Mouse (Mus musculus) embryonic facial prominence, embryonic 15.5 days (tissue): ENCODE data around the gene Rlbp1. TPM values are rescaled to one million over a fixed set of nuclear protein-coding genes. Genes with fewer than 3 reads are reported as not detected.

Experiments
- ATAC-seq: fragments of 200-750 bp; cut with Nextera tagmentation; 2 replicates; pipeline ENCODE4 v1.8.0; 2017; ENCODE audit warnings: low read depth, moderate TSS enrichment; ENCODE audit not compliant: insufficient number of reproducible peaks, low FRiP score, low TSS enrichment
- H3K27ac ChIP-seq: fragments of 300-500 bp; sonication (generic); replicated peaks from 2 replicates; pipeline ENCODE4 v1.5.1; 2015; ENCODE audit warnings: mild to moderate bottlenecking, inconsistent platforms
- H3K27me3 ChIP-seq: fragments of 300-500 bp; sonication (generic); 2 replicates; pipeline ENCODE4 v1.6.1; 2015; ENCODE audit warnings: inconsistent platforms
- H3K36me3 ChIP-seq: fragments of 300-500 bp; sonication (generic); 2 replicates; pipeline ENCODE4 v1.6.1; 2015; ENCODE audit warnings: mild to moderate bottlenecking, inconsistent platforms
- H3K4me1 ChIP-seq: fragments of 300-500 bp; sonication (generic); 2 replicates; pipeline ENCODE4 v1.6.1; 2015; ENCODE audit warnings: inconsistent platforms
- H3K4me2 ChIP-seq: fragments of 300-500 bp; sonication (generic); replicated peaks from 2 replicates; pipeline ENCODE4 v1.6.1; 2015; ENCODE audit warnings: mild to moderate bottlenecking, inconsistent platforms
- H3K4me3 ChIP-seq: fragments of 300-500 bp; sonication (generic); replicated peaks from 2 replicates; pipeline ENCODE4 v1.5.1; 2015; ENCODE audit warnings: mild to moderate bottlenecking, inconsistent platforms
- H3K9ac ChIP-seq: fragments of 300-500 bp; sonication (generic); 2 replicates; pipeline ENCODE4 v1.6.1; 2015; ENCODE audit warnings: inconsistent platforms
- H3K9me3 ChIP-seq: fragments of 300-500 bp; sonication (generic); replicated peaks from 2 replicates; pipeline ENCODE4 v1.6.1; 2016; ENCODE audit warnings: inconsistent platforms
- WGBS: fragments of 180-500 bp; shearing (Covaris S2); methylation state at CpG from one replicate; pipeline ENCODE4 v1.1.7; 2015; 5-methylcytosine and 5-hydroxymethylcytosine counted together
- polyA plus RNA-seq: library from polyadenylated mRNA; unstranded; fragments of >200 nt; fragmentation: Nextera tagmentation; extraction: Ambion mirVana; gene quantifications from 2 replicates; pipeline ENCODE4 v1.2.1, GENCODE M21; 2015

Gene Rlbp1
- polyA plus RNA-seq, 1 experiment from 2014 or later: 1.7 TPM

DNA sequence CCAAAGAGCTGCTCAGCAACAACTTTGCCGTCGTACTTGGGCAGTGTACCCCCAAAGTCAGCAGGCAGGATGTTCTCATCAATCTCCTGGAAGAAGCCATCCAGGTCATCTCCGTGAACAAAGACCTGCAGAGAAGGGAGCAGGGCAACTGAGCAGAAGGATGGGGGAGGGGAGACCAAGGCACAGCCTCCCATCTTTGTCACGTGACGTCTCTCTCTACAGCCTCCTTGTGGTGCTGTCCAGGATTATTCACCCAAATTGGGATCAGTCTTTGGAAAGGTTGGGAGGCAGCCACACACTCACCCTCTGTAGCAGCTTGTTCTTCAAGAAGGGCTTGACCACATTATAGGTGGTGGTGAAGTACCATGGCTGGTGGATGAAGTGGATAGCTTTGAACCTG, 11.3 kb downstream of the Rlbp1 start:
- H3K4me3 ChIP-seq: no peak overlapping the region
- H3K9ac ChIP-seq: no peak overlapping the region
- ATAC-seq: no peak
- no peak overlapping the region for H3K27ac ChIP-seq
- no peak overlapping the region for H3K4me2 ChIP-seq
- no peaks in the 10 kb centered on the region for H3K4me1 ChIP-seq
- WGBS: 75% methylated on average over 5 of the region's 5 CpGs
- no peaks in the 10 kb centered on the region for H3K36me3 ChIP-seq
- H3K27me3 ChIP-seq: no peaks in the 10 kb centered on the region
- H3K9me3 ChIP-seq: no peaks in the 10 kb centered on the region

DNA sequence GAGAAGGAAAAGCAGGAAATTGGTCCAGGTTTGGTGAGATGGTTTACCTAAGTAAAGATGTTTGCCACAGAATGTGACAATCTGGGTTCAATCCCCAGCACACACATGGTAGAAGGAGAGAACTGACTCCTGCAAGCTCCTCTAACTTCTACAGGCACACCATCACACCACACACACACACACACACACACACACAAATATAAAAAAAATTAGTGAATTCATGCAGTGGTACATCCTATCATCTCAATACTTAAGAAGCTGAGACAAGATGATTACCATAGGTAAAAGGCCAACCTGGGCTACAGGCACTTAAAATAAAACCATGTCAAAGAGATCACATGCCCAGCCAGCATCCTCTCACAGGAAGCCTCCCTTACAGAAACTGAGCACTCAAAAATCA, 12.8 kb downstream of the Rlbp1 start:
- no peaks in the 10 kb centered on the region for H3K4me1 ChIP-seq
- H3K9me3 ChIP-seq: no peaks in the 10 kb centered on the region
- no peaks in the 10 kb centered on the region for H3K27me3 ChIP-seq
- no peak overlapping the region for H3K27ac ChIP-seq
- no peak overlapping the region for H3K4me3 ChIP-seq
- no peak overlapping the region for H3K9ac ChIP-seq
- no peaks in the 10 kb centered on the region for H3K36me3 ChIP-seq
- no peak overlapping the region for H3K4me2 ChIP-seq
- no peak for ATAC-seq

DNA sequence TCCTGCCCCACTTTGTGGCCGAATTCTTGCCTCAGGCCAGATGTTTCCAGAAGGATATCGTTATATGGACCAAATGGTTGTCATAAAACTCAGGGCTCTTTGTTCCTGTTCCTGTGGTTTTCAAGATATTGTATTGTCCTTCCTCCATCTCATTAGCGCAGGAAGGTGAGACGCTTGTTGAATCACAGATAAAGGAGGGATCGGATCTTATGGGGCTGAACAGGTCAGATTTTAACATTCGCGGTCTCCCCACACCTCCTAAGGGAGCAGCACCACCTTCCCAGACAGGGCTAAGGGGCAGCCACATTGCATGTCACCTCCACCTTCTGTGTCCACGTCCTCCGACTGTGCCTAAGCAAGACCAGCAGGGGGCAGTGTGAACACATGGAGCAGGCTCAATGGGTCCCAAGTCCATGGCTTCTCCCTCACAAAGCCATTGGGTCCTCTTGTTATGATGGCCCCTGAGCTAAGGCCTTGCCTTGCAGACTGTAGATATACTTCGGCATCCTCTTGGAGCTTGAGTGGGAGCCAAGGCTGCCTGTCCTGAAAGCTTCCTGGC, 15.4 kb downstream of the Rlbp1 start:
- 43% methylated on average over 10 of the region's 10 CpGs for WGBS
- Histone ChIP-seq H3K27me3 (no peaks in the 10 kb centered on the region), H3K4me1 (no peaks in the 10 kb centered on the region), H3K27ac (no peak overlapping the region), H3K9ac (no peak overlapping the region), H3K36me3 (no peaks in the 10 kb centered on the region), H3K9me3 (no peaks in the 10 kb centered on the region), H3K4me2 (no peak overlapping the region), H3K4me3 (no peak overlapping the region)
- ATAC-seq: no peak

DNA sequence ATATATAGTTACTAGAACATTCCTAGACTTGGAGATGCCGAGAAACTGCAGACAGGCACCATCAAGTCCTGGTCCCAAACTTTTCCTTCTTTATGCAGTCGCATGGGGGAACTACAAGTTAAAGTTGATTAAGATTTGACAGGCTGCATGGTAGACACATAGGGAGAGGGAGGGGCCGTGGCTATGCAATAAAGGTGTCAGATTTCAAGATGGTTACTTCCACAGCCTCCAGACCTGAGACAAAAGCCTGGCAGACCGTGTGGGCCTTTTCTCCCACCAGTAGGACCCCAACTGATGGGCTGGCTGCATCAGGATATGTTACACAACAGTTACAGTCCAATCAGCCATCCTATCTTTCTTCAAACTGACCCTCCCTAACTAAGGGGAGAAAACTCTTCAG, 17.4 kb downstream of the Rlbp1 start:
- Histone ChIP-seq H3K4me1 (no peaks in the 10 kb centered on the region), H3K36me3 (0 out of 2 replicates have a peak, but pooled peaks cover 3% of the 10 kb centered on the region), H3K27ac (no peak overlapping the region), H3K9ac (no peak overlapping the region), H3K9me3 (no peaks in the 10 kb centered on the region), H3K4me3 (no peak overlapping the region), H3K27me3 (no peaks in the 10 kb centered on the region), H3K4me2 (no peak overlapping the region)
- 28% methylated on average over 4 of the region's 4 CpGs for WGBS
- no peak for ATAC-seq

DNA sequence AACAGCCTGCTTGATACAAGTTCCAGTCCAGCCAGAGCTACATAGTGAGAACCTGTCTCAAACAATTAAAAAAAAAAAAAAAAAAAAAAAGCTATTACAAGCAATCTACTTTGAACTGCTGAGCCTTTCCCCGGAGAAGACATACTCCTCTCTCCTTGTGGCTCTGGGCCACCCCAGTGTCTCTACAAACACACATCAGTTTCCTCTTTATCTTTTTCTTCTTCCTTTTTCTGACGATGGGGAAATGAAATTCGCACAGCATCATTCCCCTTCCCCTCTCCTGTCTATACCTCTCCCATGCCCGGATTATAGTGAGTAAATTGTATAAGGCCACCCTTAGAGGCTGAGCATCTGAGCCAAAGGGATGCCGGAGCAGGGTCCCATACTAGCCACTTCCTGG, 18.2 kb downstream of the Rlbp1 start:
- no peak overlapping the region for H3K4me3 ChIP-seq
- ATAC-seq: no peak
- H3K4me2 ChIP-seq: no peak overlapping the region
- H3K27me3 ChIP-seq: no peaks in the 10 kb centered on the region
- H3K9ac ChIP-seq: no peak overlapping the region
- H3K36me3 ChIP-seq: 0 out of 2 replicates have a peak, but pooled peaks cover 3% of the 10 kb centered on the region
- no peaks in the 10 kb centered on the region for H3K4me1 ChIP-seq
- no peak overlapping the region for H3K27ac ChIP-seq
- WGBS: 79% methylated on average over 5 of the region's 5 CpGs
- H3K9me3 ChIP-seq: no peaks in the 10 kb centered on the region

DNA sequence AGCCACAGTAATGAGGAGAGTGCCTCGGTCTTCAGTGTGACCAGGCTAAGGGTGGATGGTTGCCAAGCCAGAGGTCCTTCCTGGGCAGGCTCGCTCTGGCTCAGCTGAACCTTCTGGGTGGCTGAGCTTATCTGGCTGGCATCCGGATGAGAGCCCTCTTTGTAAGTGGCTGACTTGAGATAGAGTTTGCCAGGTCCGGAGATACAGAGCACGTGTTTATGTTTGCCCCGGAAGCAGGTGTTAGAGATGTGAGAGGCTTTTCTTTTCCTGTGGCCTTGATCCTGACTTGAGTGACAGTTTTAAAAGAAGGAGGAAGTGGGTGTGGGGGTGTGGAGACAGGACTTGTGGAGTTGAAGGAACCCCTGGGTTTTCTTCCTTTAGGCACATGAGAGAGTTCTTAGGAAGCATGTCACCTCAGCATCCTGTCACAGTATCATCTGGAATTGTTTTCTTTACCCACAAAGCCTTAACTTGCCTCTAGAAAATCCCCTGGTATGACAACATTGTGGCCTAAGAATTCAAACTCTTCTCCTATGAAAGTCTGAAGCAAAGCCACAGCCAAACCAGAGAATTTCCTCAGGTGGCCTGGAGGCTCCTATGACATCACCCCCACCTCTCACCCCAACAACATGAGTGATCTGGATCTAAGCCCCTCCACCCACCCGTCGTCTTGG, 23.3 kb downstream of the Rlbp1 start:
- ATAC-seq: no peak
- Histone ChIP-seq H3K27ac (0 out of 2 replicates have a peak overlapping the region, but pooled peaks have one; percentile 17), H3K4me2 (no peak overlapping the region), H3K9me3 (no peaks in the 10 kb centered on the region), H3K9ac (no peak overlapping the region), H3K4me3 (no peak overlapping the region), H3K27me3 (no peaks in the 10 kb centered on the region), H3K4me1 (no peaks in the 10 kb centered on the region), H3K36me3 (peaks cover 24% of the 10 kb centered on the region)
- WGBS: 63% methylated on average over 8 of the region's 8 CpGs

DNA sequence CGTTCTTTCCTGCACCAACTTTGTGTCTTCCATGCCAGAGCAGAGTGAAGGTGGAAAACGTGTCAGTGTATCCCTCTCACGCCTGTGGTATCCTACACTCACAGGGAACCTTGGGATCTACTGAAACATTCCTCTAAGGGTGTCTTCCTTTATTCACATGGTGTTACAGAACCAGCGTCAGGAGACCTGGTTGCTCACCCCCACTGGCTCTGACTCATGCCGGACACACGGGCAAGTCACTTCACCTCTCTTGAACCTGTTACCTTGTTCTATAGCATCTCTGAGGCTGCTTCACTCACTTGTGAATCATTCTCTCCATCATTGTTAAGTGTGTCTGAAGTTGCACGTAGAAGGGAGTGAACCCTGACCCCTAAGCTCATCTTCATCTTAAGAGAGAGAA, 24.0 kb downstream of the Rlbp1 start:
- peaks cover 31% of the 10 kb centered on the region for H3K36me3 ChIP-seq
- no peak overlapping the region for H3K4me3 ChIP-seq
- no peaks in the 10 kb centered on the region for H3K9me3 ChIP-seq
- H3K27ac ChIP-seq: 0 out of 2 replicates have a peak overlapping the region, but pooled peaks have one; percentile 22
- H3K27me3 ChIP-seq: no peaks in the 10 kb centered on the region
- H3K4me1 ChIP-seq: no peaks in the 10 kb centered on the region
- ATAC-seq: no peak
- no peak overlapping the region for H3K4me2 ChIP-seq
- no peak overlapping the region for H3K9ac ChIP-seq
- WGBS: 88% methylated on average over 7 of the region's 7 CpGs

DNA sequence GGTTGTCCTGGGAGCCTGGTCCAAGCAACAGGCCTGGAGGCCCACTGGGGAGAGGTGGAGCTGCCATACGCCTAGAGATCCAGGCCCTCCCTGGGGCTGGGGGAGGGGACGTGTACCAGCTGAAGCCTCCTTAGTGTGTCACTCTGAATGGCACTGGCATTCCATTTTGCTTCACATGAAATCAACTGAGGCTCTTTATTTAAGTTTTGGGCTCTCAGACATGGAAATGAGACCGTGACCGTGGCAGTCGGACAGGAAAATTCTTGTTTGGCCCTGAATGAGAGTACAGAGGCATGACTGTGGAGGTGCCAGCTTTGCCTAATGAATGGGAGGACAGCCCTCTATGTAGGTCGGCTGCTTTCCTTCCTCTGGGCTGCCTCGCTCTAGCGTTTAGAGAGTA, 24.6 kb downstream of the Rlbp1 start:
- Histone ChIP-seq H3K27ac (0 out of 2 replicates have a peak overlapping the region, but pooled peaks have one; percentile 13), H3K4me1 (no peaks in the 10 kb centered on the region), H3K36me3 (peaks cover 34% of the 10 kb centered on the region), H3K9ac (no peak overlapping the region), H3K4me3 (no peak overlapping the region), H3K9me3 (no peaks in the 10 kb centered on the region), H3K27me3 (no peaks in the 10 kb centered on the region), H3K4me2 (no peak overlapping the region)
- 69% methylated on average over 8 of the region's 8 CpGs for WGBS
- ATAC-seq: 0 out of 2 replicates have a peak, but pooled peaks have one; percentile 59

DNA sequence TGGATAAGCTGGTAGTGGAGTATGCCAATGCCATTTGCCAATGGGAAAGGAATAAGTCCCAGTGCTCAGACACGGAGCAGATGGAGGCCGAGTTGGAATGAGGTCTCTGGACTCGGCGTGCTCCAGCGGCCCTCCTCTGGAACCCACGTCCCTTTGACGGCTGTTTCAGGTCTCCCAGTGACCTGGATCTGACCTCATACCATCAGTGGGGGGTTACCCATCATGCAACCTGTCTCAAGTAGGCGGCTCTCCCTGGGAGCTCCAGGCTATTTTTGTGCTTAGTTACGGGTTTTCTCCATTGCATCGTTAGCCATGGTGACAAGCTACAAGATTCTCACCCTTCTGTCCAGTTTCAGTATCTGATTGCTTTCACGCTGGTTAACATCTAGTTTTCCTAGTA, 26.8 kb downstream of the Rlbp1 start:
- Histone ChIP-seq H3K27ac (no peak overlapping the region), H3K4me1 (no peaks in the 10 kb centered on the region), H3K4me3 (no peak overlapping the region), H3K36me3 (peaks cover 47% of the 10 kb centered on the region), H3K4me2 (no peak overlapping the region), H3K9me3 (no peaks in the 10 kb centered on the region), H3K27me3 (no peaks in the 10 kb centered on the region), H3K9ac (no peak overlapping the region)
- no peak for ATAC-seq
- 58% methylated on average over 11 of the region's 11 CpGs for WGBS

DNA sequence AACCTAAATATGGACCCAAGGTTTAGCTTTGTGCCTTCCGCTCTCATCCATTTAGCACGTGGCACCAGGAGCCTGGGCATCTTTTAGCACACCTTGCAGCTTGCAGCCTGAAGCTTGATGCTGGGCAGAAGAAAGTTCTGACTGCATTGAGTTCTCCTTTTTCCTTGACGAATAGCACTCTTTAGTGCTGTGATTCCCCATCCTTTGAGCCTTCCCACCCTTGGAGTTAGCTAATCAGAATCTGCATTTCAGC, 27.7 kb downstream of the Rlbp1 start:
- Histone ChIP-seq H3K27me3 (no peaks in the 10 kb centered on the region), H3K4me1 (no peaks in the 10 kb centered on the region), H3K9ac (no peak overlapping the region), H3K27ac (no peak overlapping the region), H3K36me3 (peaks cover 53% of the 10 kb centered on the region), H3K4me2 (no peak overlapping the region), H3K9me3 (no peaks in the 10 kb centered on the region), H3K4me3 (no peak overlapping the region)
- 93% methylated on average over 3 of the region's 3 CpGs for WGBS
- no peak for ATAC-seq

DNA sequence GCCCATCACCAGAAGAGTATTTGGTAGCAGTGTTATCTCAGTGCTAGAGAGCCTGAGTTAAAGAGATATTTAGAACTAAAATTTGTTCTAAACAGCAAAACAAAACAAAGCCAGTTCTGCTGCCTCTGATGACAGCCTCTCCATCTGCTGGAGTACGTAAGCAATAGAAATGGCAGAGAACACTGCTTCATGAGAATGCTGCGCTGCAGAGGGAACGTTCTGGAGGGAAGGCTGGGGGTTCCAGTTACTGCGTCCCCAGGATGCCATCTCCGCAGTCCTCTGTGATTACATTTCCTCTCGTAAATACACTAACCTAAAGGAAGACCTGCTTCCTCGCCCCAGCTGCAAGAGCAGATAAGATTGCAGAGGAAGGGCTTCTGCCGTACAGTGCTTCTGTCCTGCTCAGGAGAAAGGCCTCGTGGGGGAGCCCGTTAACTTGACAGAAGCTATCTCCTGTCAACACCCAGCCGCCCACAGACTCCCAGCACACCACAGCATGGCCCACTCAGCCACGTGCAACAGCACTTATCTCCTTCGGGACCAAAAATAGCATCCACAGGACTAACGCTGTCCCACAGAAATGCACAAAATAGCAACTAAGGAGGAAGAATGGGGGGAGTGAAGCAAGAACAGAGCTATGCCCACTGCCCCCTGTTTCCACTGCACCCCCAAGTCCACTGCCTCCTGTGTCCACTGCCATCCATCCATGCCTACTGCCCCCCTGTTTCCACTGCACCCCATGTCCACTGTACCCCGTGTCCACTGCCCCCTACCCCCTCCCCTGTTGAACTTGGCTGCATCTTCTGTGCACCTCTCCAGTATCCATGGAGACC, 28.3 kb downstream of the Rlbp1 start:
- H3K27ac ChIP-seq: no peak overlapping the region
- WGBS: 68% methylated on average over 15 of the region's 15 CpGs

More for the DNA sequence above, 28.3 kb downstream of the Rlbp1 start:
- Histone ChIP-seq H3K27me3 (no peaks in the 10 kb centered on the region), H3K4me1 (no peaks in the 10 kb centered on the region), H3K36me3 (peaks cover 59% of the 10 kb centered on the region), H3K4me2 (no peak overlapping the region), H3K9me3 (no peaks in the 10 kb centered on the region), H3K4me3 (no peak overlapping the region), H3K9ac (no peak overlapping the region)
- no peak for ATAC-seq
